Mouse (Mus musculus): ENCODE measurements around the gene Ndufb11. TPM values are rescaled to one million over a fixed set of nuclear protein-coding genes. Genes with fewer than 3 reads are reported as not detected.

Ndufb11 gene
- polyA plus RNA-seq (2017; shearing (Covaris generic)): 180 TPM

DNA sequence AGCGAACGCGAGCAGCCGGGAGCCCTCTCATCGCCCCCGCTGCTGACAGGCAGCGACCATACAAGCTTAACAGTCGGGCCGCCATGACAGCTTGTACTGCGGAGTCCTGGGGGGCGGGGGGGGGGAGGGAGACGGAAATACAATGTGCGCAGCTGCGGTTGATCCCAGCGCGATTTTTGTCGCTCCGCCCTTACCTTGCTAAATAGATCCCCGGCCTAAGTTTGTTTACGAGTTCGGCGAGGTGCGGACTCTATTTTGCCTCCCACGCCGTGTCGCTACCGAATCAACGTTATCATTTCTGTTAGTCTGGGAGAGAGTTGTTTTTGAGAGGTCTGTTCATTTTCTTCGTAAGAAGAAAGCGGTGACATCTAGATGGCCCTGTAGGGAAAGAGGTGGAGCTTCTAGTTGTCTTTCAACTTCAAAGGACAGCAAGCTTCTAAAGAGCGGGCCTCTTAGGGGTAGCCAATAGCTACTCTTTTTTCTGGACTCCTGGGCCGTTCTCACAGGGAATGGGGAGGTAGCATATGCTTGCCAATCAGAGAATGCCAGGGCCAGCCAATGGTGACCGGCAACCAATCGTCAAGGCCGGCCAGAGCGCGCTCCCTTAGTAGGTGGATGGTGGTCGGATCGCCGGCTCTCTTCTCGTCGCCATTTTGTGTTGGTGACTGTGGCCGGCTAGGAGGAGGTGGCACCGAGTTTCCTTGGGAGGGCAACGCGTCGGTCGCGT is at the start of gene Ndufb11, which contains the start of gene Rbm10:
TSS of gene Ndufb11 (minus strand) at position 444 of the 727 bp plus-strand sequence.
TSS of gene Rbm10 (plus strand) at position 328 of the 727 bp plus-strand sequence.

DNA sequence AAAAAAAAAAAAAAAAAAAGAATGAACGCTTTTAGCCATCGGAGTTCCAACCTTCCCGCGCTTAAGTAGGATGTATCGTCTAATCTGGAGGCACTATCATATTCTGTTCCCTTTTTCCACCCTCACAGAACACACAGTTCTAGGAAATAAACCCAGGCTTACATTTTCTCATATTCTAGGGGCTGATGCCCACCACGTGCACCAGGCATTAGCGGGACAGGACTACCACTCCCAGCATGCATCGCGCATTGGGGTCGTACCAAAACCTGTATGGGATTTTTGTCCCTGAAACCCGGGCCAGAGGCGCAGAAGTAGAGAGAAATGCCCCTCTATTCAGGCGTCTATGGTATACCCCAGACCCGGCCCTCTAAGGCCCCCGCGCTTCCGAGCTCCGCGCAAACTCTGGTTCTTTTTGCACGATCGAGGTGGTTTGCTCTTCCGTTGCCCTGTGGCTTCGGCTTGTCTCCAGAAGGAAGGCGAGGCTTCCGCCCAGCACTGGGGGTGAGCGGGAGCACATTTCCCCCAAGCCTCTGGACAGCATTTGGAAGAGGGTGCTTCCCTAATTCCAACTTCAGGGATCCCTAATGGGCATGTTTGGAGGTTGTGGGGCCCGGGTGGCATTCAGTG is 40.7 kb upstream of the Ndufb11 start, which contains the start of gene Uba1:
TSS of gene Uba1 (plus strand) at position 301 of the 627 bp plus-strand sequence.

Other genes starting within 250 kb of the Ndufb11 start
- gene Jade3, start 191.9 kb downstream of the Ndufb11 start, polyA plus RNA-seq (2017; shearing (Covaris generic)): 3.3 TPM
- not detected for gene Rgn, start 67.8 kb downstream of the Ndufb11 start, polyA plus RNA-seq (2017; shearing (Covaris generic))
- gene Rbm10, start 116 bp downstream of the Ndufb11 start, polyA plus RNA-seq (2017; shearing (Covaris generic)): 84.1 TPM
- gene Uba1, start 40.7 kb upstream of the Ndufb11 start, polyA plus RNA-seq (2017; shearing (Covaris generic)): 275 TPM
- gene Cdk16, start 70.3 kb upstream of the Ndufb11 start, polyA plus RNA-seq (2017; shearing (Covaris generic)): 10.6 TPM
- gene Usp11, start 86.3 kb upstream of the Ndufb11 start, polyA plus RNA-seq (2017; shearing (Covaris generic)): 23.5 TPM
- 185 TPM for gene Araf, start 180.2 kb upstream of the Ndufb11 start, polyA plus RNA-seq (2017; shearing (Covaris generic))

Data from activated CD4-positive, CD25-positive, alpha-beta regulatory T cell, adult 9 weeks (primary cell).